Mouse (Mus musculus): Measurements from ENCODE around the gene Tsga10ip. TPM values are rescaled to one million over a fixed set of nuclear protein-coding genes. Genes with fewer than 3 reads are reported as not detected.

The Tsga10ip gene
- polyA plus RNA-seq, 1 experiment from 2014 or later, result 0.58 TPM

- Histone ChIP-seq H3K9me3 (no peaks in the 10 kb centered on the region), H3K4me3 (no peak overlapping the region), H3K36me3 (no peaks in the 10 kb centered on the region), H3K4me1 (replicated peaks) (peaks cover 6% of the 10 kb centered on the region), H3K27ac (no peak overlapping the region), H3K27me3 (ENCODE audit: insufficient read depth, poor library complexity, severe bottlenecking) (peaks cover 22% of the 10 kb centered on the region)
- DNase-seq (ENCODE audit: low spot score), result no peak
- 76% methylated on average over 6 of the region's 6 CpGs for WGBS
Measured at GRCm38 (mm10) chr19:5348064-5348463, 54.3 kb downstream of the Tsga10ip start.

GRCm38 (mm10) chr19:5345297-5346131, 56.8 kb downstream of the Tsga10ip start:
- H3K4me3 ChIP-seq, result no peak overlapping the region
- WGBS, result 85% methylated on average over 6 of the region's 6 CpGs
- no peaks in the 10 kb centered on the region for H3K9me3 ChIP-seq
- DNase-seq (ENCODE audit: low spot score), result no peak
- no peak overlapping the region for H3K27ac ChIP-seq
- peaks cover 6% of the 10 kb centered on the region for H3K4me1 ChIP-seq (replicated peaks)
- no peaks in the 10 kb centered on the region for H3K36me3 ChIP-seq
- H3K27me3 ChIP-seq (ENCODE audit: insufficient read depth, poor library complexity, severe bottlenecking), result peaks cover 20% of the 10 kb centered on the region

GRCm38 (mm10) chr19:5341360-5341759, 61.0 kb downstream of the Tsga10ip start:
- no peak for DNase-seq (ENCODE audit: low spot score)
- H3K9me3 ChIP-seq, result no peaks in the 10 kb centered on the region
- no peaks in the 10 kb centered on the region for H3K4me1 ChIP-seq (replicated peaks)
- WGBS, result 92% methylated on average over 7 of the region's 7 CpGs
- no peaks in the 10 kb centered on the region for H3K36me3 ChIP-seq
- H3K27me3 ChIP-seq (ENCODE audit: insufficient read depth, poor library complexity, severe bottlenecking), result no peaks in the 10 kb centered on the region
- H3K4me3 ChIP-seq, result no peak overlapping the region
- no peak overlapping the region for H3K27ac ChIP-seq

Other genes with a start within 250 kb of the Tsga10ip start
- 23.7 and 26.1 TPM in 2 replicates for gene Pacs1, start 129.4 kb downstream of the Tsga10ip start, polyA plus RNA-seq (2016; fragmentation: Nextera tagmentation; extraction: Ambion mirVana)
- gene Sf3b2, start 107.1 kb downstream of the Tsga10ip start, polyA plus RNA-seq (2016; fragmentation: Nextera tagmentation; extraction: Ambion mirVana), result 438 and 456 TPM in 2 replicates
- 11.7 and 19.1 TPM in 2 replicates for gene Gal3st3, start 104.2 kb downstream of the Tsga10ip start, polyA plus RNA-seq (2016; fragmentation: Nextera tagmentation; extraction: Ambion mirVana)
- not detected in 2 replicates for gene Catsper1, start 66.8 kb downstream of the Tsga10ip start, polyA plus RNA-seq (2016; fragmentation: Nextera tagmentation; extraction: Ambion mirVana)
- gene Cst6, start 53.0 kb downstream of the Tsga10ip start, polyA plus RNA-seq (2016; fragmentation: Nextera tagmentation; extraction: Ambion mirVana), result 0.65 and 1.6 TPM in 2 replicates
- 84.2 and 90.5 TPM in 2 replicates for gene Eif1ad, start 35.8 kb downstream of the Tsga10ip start, polyA plus RNA-seq (2016; fragmentation: Nextera tagmentation; extraction: Ambion mirVana)
- 539 and 565 TPM in 2 replicates for gene Banf1, start 35.4 kb downstream of the Tsga10ip start, polyA plus RNA-seq (2016; fragmentation: Nextera tagmentation; extraction: Ambion mirVana)
- 82.7 and 93.2 TPM in 2 replicates for gene Sart1, start 13.8 kb downstream of the Tsga10ip start, polyA plus RNA-seq (2016; fragmentation: Nextera tagmentation; extraction: Ambion mirVana)
- 223 and 271 TPM in 2 replicates for gene Drap1, start 22.5 kb upstream of the Tsga10ip start, polyA plus RNA-seq (2016; fragmentation: Nextera tagmentation; extraction: Ambion mirVana)
- 53.8 and 63.9 TPM in 2 replicates for gene AI837181, start 22.6 kb upstream of the Tsga10ip start, polyA plus RNA-seq (2016; fragmentation: Nextera tagmentation; extraction: Ambion mirVana)
- not detected in 2 replicates for gene Fosl1, start 45.0 kb upstream of the Tsga10ip start, polyA plus RNA-seq (2016; fragmentation: Nextera tagmentation; extraction: Ambion mirVana)
- gene Ccdc85b, start 55.4 kb upstream of the Tsga10ip start, polyA plus RNA-seq (2016; fragmentation: Nextera tagmentation; extraction: Ambion mirVana), result 6.9 and 8.6 TPM in 2 replicates
- 99.5 and 122 TPM in 2 replicates for gene Fibp, start 58.1 kb upstream of the Tsga10ip start, polyA plus RNA-seq (2016; fragmentation: Nextera tagmentation; extraction: Ambion mirVana)
- gene Ctsw, start 66.0 kb upstream of the Tsga10ip start, polyA plus RNA-seq (2016; fragmentation: Nextera tagmentation; extraction: Ambion mirVana), result 2.0 and 3.0 TPM in 2 replicates
- 62.7 and 71.3 TPM in 2 replicates for gene Efemp2, start 71.4 kb upstream of the Tsga10ip start, polyA plus RNA-seq (2016; fragmentation: Nextera tagmentation; extraction: Ambion mirVana)
- gene Mus81, start 85.9 kb upstream of the Tsga10ip start, polyA plus RNA-seq (2016; fragmentation: Nextera tagmentation; extraction: Ambion mirVana), result 43.7 and 51.4 TPM in 2 replicates
- 3,259 and 3,562 TPM in 2 replicates for gene Cfl1, start 87.9 kb upstream of the Tsga10ip start, polyA plus RNA-seq (2016; fragmentation: Nextera tagmentation; extraction: Ambion mirVana)
- gene 1700020D05Rik, start 101.3 kb upstream of the Tsga10ip start, polyA plus RNA-seq (2016; fragmentation: Nextera tagmentation; extraction: Ambion mirVana), result not detected in 2 replicates
- 8.9 and 18.7 TPM in 2 replicates for gene Snx32, start 108.0 kb upstream of the Tsga10ip start, polyA plus RNA-seq (2016; fragmentation: Nextera tagmentation; extraction: Ambion mirVana)
- gene Ovol1, start 158.1 kb upstream of the Tsga10ip start, polyA plus RNA-seq (2016; fragmentation: Nextera tagmentation; extraction: Ambion mirVana), result 0.39 and 0.77 TPM in 2 replicates
- 1.6 and 2.6 TPM in 2 replicates for gene Ap5b1, start 165.5 kb upstream of the Tsga10ip start, polyA plus RNA-seq (2016; fragmentation: Nextera tagmentation; extraction: Ambion mirVana)
- gene Rnaseh2c, start 199.3 kb upstream of the Tsga10ip start, polyA plus RNA-seq (2016; fragmentation: Nextera tagmentation; extraction: Ambion mirVana), result 177 and 187 TPM in 2 replicates
- 58.9 and 69.2 TPM in 2 replicates for gene Kat5, start 207.7 kb upstream of the Tsga10ip start, polyA plus RNA-seq (2016; fragmentation: Nextera tagmentation; extraction: Ambion mirVana)
- 27.8 and 36.0 TPM in 2 replicates for gene Rela, start 235.0 kb upstream of the Tsga10ip start, polyA plus RNA-seq (2016; fragmentation: Nextera tagmentation; extraction: Ambion mirVana)